Mouse (Mus musculus) cerebellum, postnatal 14 days (tissue): ENCODE measurements around the gene Xrcc6.
A peak's percentile ranks its signal among the peaks of the same experiment; 100 is the strongest.

Source experiments
- DNase-seq, 2 experiments: peaks; one replicate each; pipeline ENCODE4 v3.0.0; 2021; ENCODE audit warnings: mixed read lengths in 2 of 2

The Xrcc6 gene

GRCm38 (mm10) chr15:81987646-81988045 is at the start of gene Xrcc6:
Xrcc6 (plus strand) TSS chr15:81987835.
- no peak for DNase-seq

- peak; percentile 78 to 85 for DNase-seq
Observed at GRCm38 (mm10) chr15:81938246-81938645, 49.4 kb upstream of the Xrcc6 start.

GRCm38 (mm10) chr15:81939157-81939715 is 48.4 kb upstream of the Xrcc6 start:
- no peak for DNase-seq

GRCm38 (mm10) chr15:81939774-81940173 is 47.9 kb upstream of the Xrcc6 start:
- DNase-seq, result no peak

GRCm38 (mm10) chr15:81940219-81940618 is 47.4 kb upstream of the Xrcc6 start:
- DNase-seq, result no peak

- no peak for DNase-seq
Observed at GRCm38 (mm10) chr15:81941010-81941409, 46.6 kb upstream of the Xrcc6 start.

- DNase-seq, result no peak
Observed at GRCm38 (mm10) chr15:81943176-81943749, 44.4 kb upstream of the Xrcc6 start.

GRCm38 (mm10) chr15:81949076-81949475 is 38.6 kb upstream of the Xrcc6 start:
- DNase-seq, result no peak

GRCm38 (mm10) chr15:81949476-81950131 is 38.0 kb upstream of the Xrcc6 start:
- DNase-seq, result no peak

- no peak for DNase-seq
Observed at GRCm38 (mm10) chr15:81950716-81951115, 36.9 kb upstream of the Xrcc6 start.

- no peak for DNase-seq
Observed at GRCm38 (mm10) chr15:81951159-81951558, 36.5 kb upstream of the Xrcc6 start.

GRCm38 (mm10) chr15:81952310-81952709 is 35.3 kb upstream of the Xrcc6 start:
- DNase-seq, result peak in 1 of 2 experiments; percentile 37

- DNase-seq, result peak; percentile 76 to 79
Observed at GRCm38 (mm10) chr15:81954151-81954583, 33.5 kb upstream of the Xrcc6 start.

GRCm38 (mm10) chr15:81954716-81955115 is 32.9 kb upstream of the Xrcc6 start:
- DNase-seq, result peak in 1 of 2 experiments; percentile 36

- DNase-seq, result no peak
Observed at GRCm38 (mm10) chr15:81955414-81955813, 32.2 kb upstream of the Xrcc6 start.

GRCm38 (mm10) chr15:81956457-81956856 is 31.2 kb upstream of the Xrcc6 start:
- peak; percentile 69 to 80 for DNase-seq

- DNase-seq, result no peak
Observed at GRCm38 (mm10) chr15:81957598-81957997, 30.0 kb upstream of the Xrcc6 start.

- DNase-seq, result no peak
Observed at GRCm38 (mm10) chr15:81958906-81959305, 28.7 kb upstream of the Xrcc6 start.

- DNase-seq, result peak; percentile 99 to 100
Observed at GRCm38 (mm10) chr15:81960171-81961077, 27.2 kb upstream of the Xrcc6 start, which contains the start of gene Pmm1. Pmm1 (minus strand) TSS chr15:81960930.

GRCm38 (mm10) chr15:81961078-81961451 is 26.6 kb upstream of the Xrcc6 start:
- DNase-seq, result no peak

- DNase-seq, result no peak
Observed at GRCm38 (mm10) chr15:81964262-81964661, 23.4 kb upstream of the Xrcc6 start.

- no peak for DNase-seq
Observed at GRCm38 (mm10) chr15:81964980-81965545, 22.6 kb upstream of the Xrcc6 start.
